Mouse (Mus musculus) neural tube, embryonic 13.5 days (tissue): ENCODE measurements around the gene Dpm3. TPM values are rescaled to one million over a fixed set of nuclear protein-coding genes. Genes with fewer than 3 reads are reported as not detected.

Experiments
- ATAC-seq: fragments of 200-750 bp; cut with Nextera tagmentation; 2 replicates; pipeline ENCODE4 v1.8.0; 2017; ENCODE audit warnings: low read depth, mild to moderate bottlenecking, moderate TSS enrichment, moderate library complexity
- H3K27ac ChIP-seq: fragments of 300-500 bp; sonication (generic); replicated peaks from 2 replicates; pipeline ENCODE4 v1.5.1; 2015; ENCODE audit warnings: moderate library complexity, mild to moderate bottlenecking, inconsistent platforms
- H3K27me3 ChIP-seq: fragments of 300-500 bp; sonication (generic); 2 replicates; pipeline ENCODE4 v1.6.1; 2015; ENCODE audit warnings: mild to moderate bottlenecking, inconsistent platforms
- H3K36me3 ChIP-seq: fragments of 300-500 bp; sonication (generic); 2 replicates; pipeline ENCODE4 v1.6.1; 2015; ENCODE audit warnings: mild to moderate bottlenecking, inconsistent platforms
- H3K4me1 ChIP-seq: fragments of 300-500 bp; sonication (generic); replicated peaks from 2 replicates; pipeline ENCODE4 v1.6.1; 2015; ENCODE audit warnings: inconsistent platforms
- H3K4me2 ChIP-seq: fragments of 300-500 bp; sonication (generic); 2 replicates; pipeline ENCODE4 v1.6.1; 2015; ENCODE audit warnings: inconsistent platforms, mild to moderate bottlenecking, moderate library complexity
- H3K4me3 ChIP-seq: fragments of 300-500 bp; sonication (generic); 2 replicates; pipeline ENCODE4 v1.5.1; 2015; ENCODE audit warnings: mild to moderate bottlenecking, inconsistent platforms
- H3K9ac ChIP-seq: fragments of 300-500 bp; sonication (generic); 2 replicates; pipeline ENCODE4 v1.6.1; 2015; ENCODE audit warnings: moderate library complexity, mild to moderate bottlenecking, inconsistent platforms
- H3K9me3 ChIP-seq: fragments of 300-500 bp; sonication (generic); 2 replicates; pipeline ENCODE4 v1.6.1; 2016; ENCODE audit warnings: inconsistent platforms
- WGBS: fragments of 180-500 bp; shearing (Covaris S2); methylation state at CpG from one replicate; pipeline ENCODE4 v1.1.7; 2015; 5-methylcytosine and 5-hydroxymethylcytosine counted together
- microRNA counts: library from miRNA; unstranded; fragments of <30 nt; microRNA quantifications from one replicate; lab custom pipeline; 2016
- microRNA-seq: library from miRNA; unstranded; fragments of <30 nt; microRNA quantifications from one replicate; pipeline ENCODE4, GENCODE M21; 2016
- polyA plus RNA-seq: library from polyadenylated mRNA; unstranded; fragments of >200 nt; fragmentation: Nextera tagmentation; extraction: Ambion mirVana; gene quantifications from 2 replicates; pipeline ENCODE4 v1.2.1, GENCODE M21; 2015

Gene Dpm3
- polyA plus RNA-seq, 1 experiment from 2014 or later, result 81.4 TPM

DNA sequence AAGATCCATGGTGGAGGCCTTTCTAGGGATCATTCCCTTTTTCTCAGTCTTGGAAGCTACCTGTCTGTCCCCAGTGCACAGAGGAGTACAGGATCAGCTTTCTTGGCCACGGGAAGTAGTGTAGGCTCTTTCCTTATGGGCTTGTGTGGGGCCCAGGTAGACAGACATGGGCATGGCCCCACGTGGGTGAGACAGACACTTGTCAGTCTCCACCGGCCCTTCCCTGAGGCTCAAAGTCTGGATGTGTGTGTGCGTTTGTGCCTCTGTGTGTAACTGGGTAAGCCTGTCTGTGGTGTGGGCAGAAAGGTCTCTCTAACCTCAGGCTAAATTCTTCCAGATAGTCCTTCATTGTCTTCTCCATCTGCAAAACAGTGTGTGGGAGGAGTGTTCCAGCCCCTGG, 45.9 kb downstream of the Dpm3 start:
- no peak overlapping the region for H3K4me3 ChIP-seq
- H3K9ac ChIP-seq, result no peak overlapping the region
- ATAC-seq, result no peak
- no peaks in the 10 kb centered on the region for H3K36me3 ChIP-seq
- peaks cover 1% of the 10 kb centered on the region; the same call in 1 of the 2 replicates for H3K4me1 ChIP-seq
- no peak overlapping the region for H3K4me2 ChIP-seq
- peaks cover 8% of the 10 kb centered on the region for H3K27me3 ChIP-seq
- WGBS, result 64% methylated on average over 4 of the region's 4 CpGs
- no peaks in the 10 kb centered on the region for H3K9me3 ChIP-seq
- no peak overlapping the region for H3K27ac ChIP-seq

DNA sequence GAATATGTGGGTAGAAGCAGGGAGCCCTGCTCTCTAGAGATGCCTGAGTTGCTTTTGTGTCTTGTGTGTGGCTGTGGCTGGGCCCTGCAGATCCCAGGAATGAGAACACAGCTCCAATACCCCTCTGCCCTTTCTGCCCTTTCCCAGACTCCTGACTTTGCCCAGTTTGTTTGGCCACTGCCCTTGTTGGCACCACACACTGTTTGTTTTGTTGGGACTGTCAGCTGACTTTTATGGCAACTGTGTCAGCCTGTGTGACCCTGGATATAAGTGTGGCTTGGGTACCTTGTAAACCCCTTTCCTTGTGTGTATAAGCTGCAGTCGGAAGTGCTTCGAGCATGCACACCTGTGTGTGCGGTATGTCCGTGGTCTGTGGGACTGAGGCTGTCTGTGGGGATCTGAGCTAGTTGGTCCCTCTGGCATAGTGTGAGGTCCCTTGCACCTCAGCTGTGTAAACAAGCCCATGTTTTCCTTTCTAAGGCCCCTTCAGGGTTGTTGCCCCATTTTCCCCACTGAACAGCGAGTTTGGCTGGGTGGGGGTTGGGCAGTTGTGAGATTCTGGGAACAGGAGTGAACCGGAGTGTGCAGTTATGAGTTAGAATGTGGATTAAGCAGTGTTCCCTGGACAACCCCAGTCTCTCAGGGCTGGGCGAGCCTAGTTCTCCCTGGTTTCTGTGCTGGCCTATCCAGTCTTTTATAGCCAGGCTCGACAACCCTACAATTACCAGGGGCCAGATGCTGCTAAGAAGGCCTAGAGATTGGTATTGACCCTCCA, 46.6 kb downstream of the Dpm3 start:
- H3K27me3 ChIP-seq, result 0 out of 2 replicates have a peak, but pooled peaks cover 3% of the 10 kb centered on the region
- no peaks in the 10 kb centered on the region for H3K9me3 ChIP-seq
- no peaks in the 10 kb centered on the region for H3K36me3 ChIP-seq
- H3K9ac ChIP-seq, result no peak overlapping the region
- H3K4me2 ChIP-seq, result no peak overlapping the region
- no peak for ATAC-seq
- WGBS, result 61% methylated on average over 8 of the region's 8 CpGs
- no peak overlapping the region for H3K4me3 ChIP-seq
- no peak overlapping the region for H3K27ac ChIP-seq
- no peaks in the 10 kb centered on the region for H3K4me1 ChIP-seq

DNA sequence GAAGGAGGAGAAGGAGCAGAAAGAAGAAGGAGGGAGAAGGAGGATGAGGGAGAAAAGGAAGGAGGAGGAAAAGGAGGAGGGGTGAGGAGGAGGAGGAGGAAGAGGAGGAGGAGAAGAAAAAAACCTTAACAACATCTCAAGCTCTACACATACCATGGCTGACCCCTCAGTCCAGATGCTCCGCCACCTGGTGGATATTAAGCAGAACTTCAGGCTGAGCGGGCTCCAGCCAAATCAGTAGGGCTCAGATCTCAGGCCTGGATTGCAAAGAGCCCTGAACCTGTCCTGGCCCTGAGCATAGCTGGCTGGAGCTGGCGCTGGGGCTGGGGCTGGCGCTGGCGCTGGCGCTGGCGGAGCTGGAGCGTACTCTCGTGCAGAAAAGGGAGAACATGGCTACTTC, 48.9 kb downstream of the Dpm3 start:
- Histone ChIP-seq H3K4me3 (no peak overlapping the region), H3K4me2 (no peak overlapping the region), H3K4me1 (no peaks in the 10 kb centered on the region), H3K36me3 (0 out of 2 replicates have a peak, but pooled peaks cover 6% of the 10 kb centered on the region), H3K9ac (no peak overlapping the region), H3K27ac (no peak overlapping the region), H3K27me3 (0 out of 2 replicates have a peak, but pooled peaks cover 3% of the 10 kb centered on the region), H3K9me3 (no peaks in the 10 kb centered on the region)
- WGBS, result 2% methylated on average over 9 of the region's 9 CpGs
- peak; percentile 81 for ATAC-seq

DNA sequence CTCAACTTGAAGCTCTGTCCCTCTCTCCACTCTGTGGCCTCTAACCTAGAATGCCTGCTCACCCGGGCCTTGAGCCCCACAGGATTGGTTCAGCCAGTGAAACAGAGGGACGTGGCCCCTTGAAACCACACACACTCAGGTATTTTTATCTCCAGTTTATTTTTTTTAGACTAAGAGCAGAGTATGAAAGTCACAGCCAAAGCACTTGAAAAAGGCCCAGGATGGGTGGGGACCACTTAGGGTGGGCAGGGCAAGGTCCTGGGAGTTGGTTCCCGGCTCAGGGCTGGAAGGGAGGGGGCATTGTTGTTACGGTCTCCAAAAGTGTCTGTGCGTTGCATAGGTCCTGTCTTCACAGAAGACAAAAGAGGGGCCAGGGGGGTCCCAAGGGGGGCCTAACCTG, 55.2 kb downstream of the Dpm3 start:
- Histone ChIP-seq H3K9me3 (no peaks in the 10 kb centered on the region), H3K27me3 (peaks cover 22% of the 10 kb centered on the region), H3K27ac (no peak overlapping the region), H3K4me2 (no peak overlapping the region), H3K9ac (no peak overlapping the region), H3K4me3 (no peak overlapping the region), H3K4me1 (peaks cover 47% of the 10 kb centered on the region), H3K36me3 (peaks cover 36% of the 10 kb centered on the region)
- 74% methylated on average over 5 of the region's 5 CpGs for WGBS
- ATAC-seq, result no peak

DNA sequence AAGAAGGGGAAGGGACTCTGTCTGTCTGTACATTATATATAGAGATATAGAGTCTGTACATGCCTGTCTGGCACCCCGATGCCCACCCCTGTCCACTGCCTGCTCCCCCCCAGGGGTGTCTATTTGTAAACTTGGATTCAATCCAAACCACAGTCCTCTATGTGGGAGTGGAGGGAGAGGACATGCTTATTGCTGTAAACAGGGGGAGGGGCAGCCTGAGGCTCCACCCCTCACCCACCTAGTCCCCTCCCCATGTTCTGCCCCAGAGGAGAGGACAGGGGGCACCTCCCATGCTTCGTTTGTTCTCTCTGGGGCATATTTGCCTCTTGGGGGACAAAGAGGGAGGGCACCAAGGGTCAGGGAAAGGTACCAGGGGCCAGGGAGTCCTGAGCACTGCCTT, 55.6 kb downstream of the Dpm3 start:
- Histone ChIP-seq H3K4me2 (peak overlapping the region; percentile 51; the same call in 1 of the 2 replicates), H3K36me3 (peaks cover 36% of the 10 kb centered on the region), H3K4me3 (0 out of 2 replicates have a peak overlapping the region, but pooled peaks have one; percentile 19), H3K4me1 (peaks cover 51% of the 10 kb centered on the region), H3K9me3 (no peaks in the 10 kb centered on the region), H3K27ac (no peak overlapping the region), H3K9ac (0 out of 2 replicates have a peak overlapping the region, but pooled peaks have one; percentile 56), H3K27me3 (peaks cover 22% of the 10 kb centered on the region)
- ATAC-seq, result no peak
- 32% methylated on average over 2 of the region's 2 CpGs for WGBS

DNA sequence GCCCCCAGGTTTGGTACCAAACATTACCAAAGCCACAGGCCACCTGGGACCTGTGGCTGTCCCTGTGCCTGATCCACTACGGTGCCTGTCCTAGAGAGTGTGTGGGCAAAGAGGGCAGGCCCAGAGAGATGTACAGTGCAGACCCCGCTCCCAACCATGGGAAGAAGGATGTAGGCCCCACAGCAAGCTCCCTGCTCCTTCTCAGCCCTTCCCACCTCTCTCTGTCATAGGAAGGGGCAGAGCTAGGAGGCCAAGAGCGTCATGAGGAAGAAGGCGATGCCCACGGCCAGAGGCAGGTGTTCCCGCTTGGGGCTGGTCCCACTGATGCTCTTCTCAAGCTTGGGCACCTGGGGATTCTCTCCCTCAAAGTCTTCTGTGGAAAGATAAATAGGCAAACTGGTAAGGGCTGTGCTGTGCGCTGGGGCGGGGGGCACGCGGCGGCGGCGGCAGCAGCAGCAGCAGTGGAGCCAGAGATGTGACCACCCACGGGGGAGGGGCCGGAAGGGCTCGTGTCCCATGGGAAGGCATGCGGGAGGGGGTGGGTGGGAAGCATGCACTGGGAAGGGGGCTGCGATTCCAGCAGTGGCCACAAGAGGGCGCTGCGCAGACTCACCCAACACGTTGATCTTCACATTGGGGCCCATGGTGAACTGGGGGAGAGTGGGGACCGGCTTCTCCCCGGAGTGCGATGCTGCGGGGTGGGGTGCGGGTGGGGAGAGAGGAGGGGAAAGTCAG, 56.2 kb downstream of the Dpm3 start:
- H3K4me3 ChIP-seq, result peak overlapping the region; percentile 19
- peaks cover 22% of the 10 kb centered on the region for H3K27me3 ChIP-seq
- H3K9ac ChIP-seq, result peak overlapping the region; percentile 56; the same call in 1 of the 2 replicates
- H3K36me3 ChIP-seq, result peaks cover 36% of the 10 kb centered on the region
- WGBS, result 6% methylated on average over 21 of the region's 26 CpGs
- ATAC-seq, result 0 out of 2 replicates have a peak, but pooled peaks have one; percentile 7
- peak overlapping the region; percentile 51 for H3K4me2 ChIP-seq
- peaks cover 57% of the 10 kb centered on the region for H3K4me1 ChIP-seq
- H3K27ac ChIP-seq, result no peak overlapping the region
- H3K9me3 ChIP-seq, result no peaks in the 10 kb centered on the region

DNA sequence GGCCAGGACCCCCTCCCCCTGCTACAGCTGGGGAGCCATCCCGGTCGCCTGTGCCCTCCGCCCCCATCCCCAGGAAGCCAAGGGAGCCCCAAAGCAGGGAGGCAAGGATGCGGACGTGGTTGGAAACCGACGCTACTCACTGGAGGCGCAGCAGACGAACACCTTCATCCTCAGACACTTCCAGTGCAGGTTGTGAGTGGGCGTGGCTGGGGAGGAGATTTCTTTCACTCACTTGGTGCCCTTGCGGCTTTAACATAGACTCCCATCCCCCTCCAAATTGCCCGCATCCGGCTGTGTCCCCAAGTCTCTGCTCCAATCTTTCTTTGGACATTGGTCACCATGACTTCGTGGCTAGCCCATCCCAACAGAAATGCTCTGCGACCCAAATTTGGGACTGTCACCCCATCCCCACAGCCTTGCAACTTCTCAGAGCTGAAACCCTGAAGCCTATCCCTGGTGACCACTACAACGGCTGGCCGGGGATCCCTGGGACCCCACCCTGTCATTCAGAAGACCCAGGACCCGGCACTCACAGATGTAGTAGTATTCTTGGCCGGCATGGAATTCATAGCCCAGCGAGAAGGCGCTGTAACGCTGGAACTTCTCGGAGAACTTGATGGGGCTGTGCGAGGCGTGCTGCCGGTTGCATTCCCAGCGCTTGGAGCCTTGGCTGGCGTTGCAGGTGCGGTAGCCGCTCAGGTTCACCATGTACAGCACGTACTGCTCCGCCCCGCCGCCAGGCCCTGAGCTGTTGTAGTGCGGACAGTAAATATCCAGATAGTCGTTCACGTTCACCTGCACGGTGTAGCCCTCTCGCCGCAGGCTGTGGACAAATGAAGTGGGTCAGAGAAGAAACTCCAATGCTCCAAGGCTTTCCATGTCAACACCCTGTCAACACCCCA, 57.0 kb downstream of the Dpm3 start:
- H3K4me2 ChIP-seq, result peak overlapping the region; percentile 51
- H3K27ac ChIP-seq, result peak overlapping the region; percentile 28; the same call in 1 of the 2 replicates
- peaks cover 65% of the 10 kb centered on the region for H3K4me1 ChIP-seq
- no peak for ATAC-seq
- H3K27me3 ChIP-seq, result peaks cover 22% of the 10 kb centered on the region
- H3K9me3 ChIP-seq, result no peaks in the 10 kb centered on the region
- peaks cover 36% of the 10 kb centered on the region for H3K36me3 ChIP-seq
- H3K9ac ChIP-seq, result peak overlapping the region; percentile 56
- 9% methylated on average over 40 of the region's 40 CpGs for WGBS
- H3K4me3 ChIP-seq, result peak overlapping the region; percentile 19

MicroRNAs within 50 kb of the gene (microRNA counts, 519-probe panel; counts per million panel counts)
- 3,707 counts per million, percentile 55 among the panel's probes with 10 or more counts for microRNA mmu-miR-92b (lab: Ali Mortazavi, UCI)

Small RNA genes within 50 kb of the gene (microRNA-seq; reads per million reads assigned to microRNA genes)
- 2,995 reads per million, percentile 88 among the genes with 10 or more reads in this experiment for gene Mir92b

Other genes with a start within 250 kb of the Dpm3 start
- gene Rusc1, start 166.0 kb upstream of the Dpm3 start, polyA plus RNA-seq, result 83.4 and 91.9 TPM in 2 replicates
- 0.15 TPM in 1 of 2 replicates, not detected in the other for gene Gm43738, start 158.3 kb upstream of the Dpm3 start, polyA plus RNA-seq
- gene Fdps, start 157.4 kb upstream of the Dpm3 start, polyA plus RNA-seq, result 329 and 357 TPM in 2 replicates
- gene Pklr, start 123.2 kb upstream of the Dpm3 start, polyA plus RNA-seq, result 0.14 and 0.46 TPM in 2 replicates
- 34.6 and 35.6 TPM in 2 replicates for gene Hcn3, start 99.2 kb upstream of the Dpm3 start, polyA plus RNA-seq
- 27.5 and 30.6 TPM in 2 replicates for gene Clk2, start 94.6 kb upstream of the Dpm3 start, polyA plus RNA-seq
- 129 and 135 TPM in 2 replicates for gene Scamp3, start 81.9 kb upstream of the Dpm3 start, polyA plus RNA-seq
- 38.9 and 49.9 TPM in 2 replicates for gene Fam189b, start 76.2 kb upstream of the Dpm3 start, polyA plus RNA-seq
- 48.3 and 50.0 TPM in 2 replicates for gene Gba, start 56.4 kb upstream of the Dpm3 start, polyA plus RNA-seq
- 45.6 and 52.8 TPM in 2 replicates for gene Thbs3, start 44.2 kb upstream of the Dpm3 start, polyA plus RNA-seq
- 157 and 170 TPM in 2 replicates for gene Mtx1, start 32.3 kb upstream of the Dpm3 start, polyA plus RNA-seq
- 1.0 and 1.1 TPM in 2 replicates for gene Muc1, start 30.3 kb upstream of the Dpm3 start, polyA plus RNA-seq
- gene Krtcap2, start 13.4 kb upstream of the Dpm3 start, polyA plus RNA-seq, result 248 and 258 TPM in 2 replicates
- 55.8 and 55.9 TPM in 2 replicates for gene Trim46, start 13.0 kb upstream of the Dpm3 start, polyA plus RNA-seq
- gene Slc50a1, start 11.2 kb downstream of the Dpm3 start, polyA plus RNA-seq, result 44.0 and 45.5 TPM in 2 replicates
- 12.5 and 14.5 TPM in 2 replicates for gene Efna1, start 21.8 kb downstream of the Dpm3 start, polyA plus RNA-seq
- 87.4 and 90.1 TPM in 2 replicates for gene Efna3, start 63.6 kb downstream of the Dpm3 start, polyA plus RNA-seq
- gene Efna4, start 78.7 kb downstream of the Dpm3 start, polyA plus RNA-seq, result 8.5 and 10.7 TPM in 2 replicates
- 48.8 and 54.0 TPM in 2 replicates for gene Adam15, start 90.6 kb downstream of the Dpm3 start, polyA plus RNA-seq
- gene Dcst2, start 102.6 kb downstream of the Dpm3 start, polyA plus RNA-seq, result 0.17 TPM in 1 of 2 replicates, not detected in the other
- 0.88 and 1.1 TPM in 2 replicates for gene Dcst1, start 105.9 kb downstream of the Dpm3 start, polyA plus RNA-seq
- 0.54 and 0.68 TPM in 2 replicates for gene Zbtb7b, start 135.4 kb downstream of the Dpm3 start, polyA plus RNA-seq
- gene Lenep, start 143.4 kb downstream of the Dpm3 start, polyA plus RNA-seq, result 0.84 and 2.6 TPM in 2 replicates
- 30.7 and 33.2 TPM in 2 replicates for gene Flad1, start 152.5 kb downstream of the Dpm3 start, polyA plus RNA-seq
- 110 and 144 TPM in 2 replicates for gene Cks1b, start 159.0 kb downstream of the Dpm3 start, polyA plus RNA-seq
- 41.8 and 45.1 TPM in 2 replicates for gene Shc1, start 159.1 kb downstream of the Dpm3 start, polyA plus RNA-seq
- gene Pygo2, start 170.9 kb downstream of the Dpm3 start, polyA plus RNA-seq, result 40.4 and 47.7 TPM in 2 replicates
- 15.6 and 17.0 TPM in 2 replicates for gene Pbxip1, start 177.3 kb downstream of the Dpm3 start, polyA plus RNA-seq
- gene Pmvk, start 195.2 kb downstream of the Dpm3 start, polyA plus RNA-seq, result 104 and 106 TPM in 2 replicates